Mouse (Mus musculus): ENCODE results near the gene Mtus2.

DNA sequence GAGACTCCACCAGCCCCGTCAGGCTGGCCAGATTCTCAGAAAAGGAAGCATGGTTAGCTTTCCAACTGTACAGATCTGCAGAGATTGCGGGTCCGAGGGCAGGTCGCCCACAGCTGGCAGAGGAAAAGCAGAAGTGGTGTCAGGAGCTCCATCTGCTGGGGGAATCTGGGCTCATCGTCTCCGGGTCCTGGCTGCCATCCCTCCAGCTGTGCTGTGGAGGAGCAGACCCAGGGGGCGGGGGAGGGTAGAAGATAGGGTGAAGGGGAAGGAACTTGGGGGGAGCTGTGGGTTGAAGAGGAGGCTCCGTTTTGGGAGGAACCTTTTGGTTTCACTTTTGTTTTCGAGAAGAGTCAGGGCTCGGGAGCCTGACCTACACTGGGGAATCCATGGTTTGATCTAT lies 353.7 kb downstream of the Mtus2 start:
- TF ChIP-seq CTCF (IDR thresholded peaks at IDR 0.05) (peak; percentile 45), EP300 (IDR thresholded peaks at IDR 0.05) (no peak)
